Mouse (Mus musculus): ENCODE results near the gene Max.

Gene Max

DNA sequence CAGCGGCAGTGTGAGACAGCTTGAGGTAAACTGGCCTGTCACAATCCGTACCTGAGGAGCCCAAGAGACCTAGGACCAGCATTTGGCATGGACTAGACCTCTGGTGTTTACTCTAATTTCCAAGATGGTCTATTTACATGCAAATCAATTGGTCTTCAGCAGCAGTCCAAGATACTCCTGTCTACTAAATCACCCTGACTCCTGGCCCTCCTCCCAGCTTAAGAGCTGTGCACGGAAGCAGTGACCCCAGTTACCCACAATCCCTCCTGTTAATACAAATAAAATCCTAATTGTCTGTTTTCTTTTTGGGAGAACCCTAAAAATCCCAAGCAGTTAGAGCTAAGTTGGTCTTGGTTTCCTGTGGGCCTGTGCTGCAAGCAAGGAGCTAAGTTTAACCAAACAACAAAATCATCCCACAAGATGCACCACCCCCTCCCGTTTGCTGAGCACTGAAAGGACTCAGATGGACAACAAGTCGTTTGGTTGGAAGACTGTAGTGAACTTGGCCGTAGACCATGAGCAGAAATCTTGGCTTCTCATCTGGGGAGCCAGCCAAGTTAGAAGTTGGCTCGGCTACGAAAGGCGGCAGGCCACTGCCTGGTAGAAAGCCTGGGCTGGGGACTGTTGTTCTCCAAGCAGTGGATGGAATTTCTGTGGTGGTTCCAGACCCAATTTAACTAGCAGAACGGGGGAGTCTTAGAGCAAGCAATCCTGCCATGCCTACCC, 7.1 kb downstream of the Max start:
- no peak for DNase-seq (ENCODE audit: low read depth, low spot score)

DNA sequence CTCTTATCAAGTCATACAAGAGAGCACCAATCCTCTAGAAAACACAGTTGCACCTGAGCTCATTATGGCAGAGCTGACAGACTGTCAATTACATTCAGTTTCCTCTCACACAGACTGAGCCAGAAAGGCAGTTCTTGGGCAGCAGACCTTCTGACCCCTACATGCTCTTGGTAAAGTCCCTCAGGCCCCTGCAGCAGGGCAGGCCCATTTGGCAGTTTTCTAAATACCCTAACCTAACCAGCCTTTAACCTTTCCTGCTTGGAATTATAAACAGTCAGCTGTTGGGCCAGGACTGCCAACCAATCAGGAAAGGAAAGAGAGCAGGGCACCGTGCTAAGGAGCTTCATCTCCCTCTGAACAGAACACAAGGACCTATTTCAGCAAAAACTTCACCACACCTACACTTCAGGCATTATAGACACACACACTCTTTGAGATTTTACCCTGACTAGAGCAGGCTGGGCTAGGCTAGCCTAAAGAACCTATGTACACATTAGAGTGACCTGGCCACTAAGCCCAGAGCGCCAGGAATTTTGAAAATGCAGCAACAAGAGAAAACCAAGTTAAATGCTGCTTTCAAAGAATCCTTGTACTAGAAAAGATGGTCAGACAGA, 8.1 kb downstream of the Max start:
- DNase-seq (ENCODE audit: low read depth, low spot score) = no peak

DNA sequence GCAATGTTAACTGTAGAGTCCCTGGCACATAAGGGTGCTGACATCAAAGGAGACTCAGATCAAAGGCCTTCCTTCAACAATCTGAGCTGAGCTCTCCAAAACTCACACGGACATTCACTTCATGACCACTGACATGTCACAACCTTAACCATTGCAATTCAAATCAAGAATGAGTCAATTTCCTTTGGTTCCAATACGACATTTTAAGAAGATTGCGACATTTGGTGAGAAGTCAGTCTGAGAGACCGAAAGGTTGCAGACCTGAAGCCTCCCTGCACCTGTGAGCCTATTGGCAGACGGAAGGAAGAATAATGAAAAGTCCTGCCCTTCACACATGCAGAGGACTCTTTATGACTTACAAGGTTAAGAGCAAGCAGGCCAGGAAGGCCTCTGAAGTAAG, 11.7 kb downstream of the Max start:
- no peak for DNase-seq (ENCODE audit: low read depth, low spot score)

DNA sequence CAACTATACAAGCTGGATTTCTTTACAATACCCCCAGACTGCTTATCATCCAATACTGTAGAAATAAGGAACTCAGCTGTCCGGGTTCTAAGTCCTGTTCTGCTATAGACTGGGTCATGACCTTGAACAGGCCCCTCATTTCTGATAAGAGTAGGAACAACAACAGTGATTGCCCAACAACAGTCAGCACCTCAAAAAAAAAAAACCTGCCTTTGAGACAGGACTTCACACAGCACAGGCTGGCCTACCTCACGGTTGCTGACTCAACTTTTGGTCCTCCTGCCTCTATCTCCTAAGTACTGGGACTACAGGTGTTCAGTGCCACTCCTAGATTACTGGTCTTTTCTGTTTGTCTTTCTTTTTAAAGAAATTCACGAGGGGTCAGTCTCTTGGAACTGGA, 13.2 kb downstream of the Max start:
- DNase-seq (ENCODE audit: low read depth, low spot score) = no peak

DNA sequence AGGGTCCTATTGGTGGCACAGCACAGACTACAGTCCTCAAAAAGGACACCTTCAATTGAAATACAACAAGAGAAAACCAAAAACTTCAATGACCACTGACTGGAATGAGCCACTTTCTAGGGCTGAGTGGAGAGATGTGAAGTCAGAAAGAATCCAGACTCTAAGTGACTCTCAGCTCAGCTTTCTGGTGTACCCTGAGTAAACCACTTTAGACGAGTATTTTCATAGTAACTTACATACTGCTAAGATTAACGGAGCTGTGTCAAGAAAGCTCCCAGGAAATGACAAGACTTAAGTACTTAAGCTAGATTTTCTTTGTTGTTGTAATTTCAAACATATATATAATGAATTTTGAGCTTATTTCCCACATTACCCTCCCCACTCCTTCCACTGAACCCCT, 13.8 kb downstream of the Max start:
- no peak for DNase-seq (ENCODE audit: low read depth, low spot score)

DNA sequence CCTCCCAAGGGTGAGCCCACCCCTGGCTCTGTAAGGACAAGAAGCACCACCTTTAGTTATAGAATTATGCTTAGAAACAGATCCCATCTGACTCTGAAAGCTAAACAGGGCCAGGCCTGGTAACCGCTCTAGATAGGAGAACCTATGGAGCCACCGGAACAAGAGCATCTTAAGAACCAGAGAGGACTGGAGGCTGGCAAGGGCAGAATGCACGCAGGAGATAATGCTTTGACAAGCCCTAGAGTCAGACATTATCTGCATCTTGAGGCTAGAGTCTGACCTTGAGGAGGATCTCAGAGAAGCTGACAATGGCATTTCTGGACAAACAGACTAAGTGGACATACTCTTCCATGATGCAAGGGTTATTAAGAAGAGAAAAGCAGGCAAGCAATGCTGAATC, 14.5 kb downstream of the Max start:
- DNase-seq (ENCODE audit: low read depth, low spot score) = no peak

DNA sequence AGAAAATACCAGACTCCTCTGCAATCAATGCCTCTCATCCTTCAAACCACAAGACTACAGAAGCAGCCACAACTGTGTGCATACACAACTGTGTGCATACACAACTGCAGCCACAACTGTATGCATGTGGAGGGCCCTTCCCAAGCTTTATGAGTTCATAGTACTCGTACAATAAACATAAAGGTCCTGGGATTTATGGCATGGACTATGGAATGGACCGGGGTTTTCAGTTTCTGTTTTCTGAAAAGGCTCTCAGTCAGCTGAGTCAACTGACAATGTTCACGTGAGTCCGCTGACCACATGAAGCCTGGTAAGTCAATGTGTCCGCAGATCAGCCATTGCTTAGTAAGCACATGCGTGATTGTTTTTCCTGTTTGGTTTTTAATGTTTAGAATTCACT, 18.5 kb downstream of the Max start:
- no peak for DNase-seq (ENCODE audit: low read depth, low spot score)

DNA sequence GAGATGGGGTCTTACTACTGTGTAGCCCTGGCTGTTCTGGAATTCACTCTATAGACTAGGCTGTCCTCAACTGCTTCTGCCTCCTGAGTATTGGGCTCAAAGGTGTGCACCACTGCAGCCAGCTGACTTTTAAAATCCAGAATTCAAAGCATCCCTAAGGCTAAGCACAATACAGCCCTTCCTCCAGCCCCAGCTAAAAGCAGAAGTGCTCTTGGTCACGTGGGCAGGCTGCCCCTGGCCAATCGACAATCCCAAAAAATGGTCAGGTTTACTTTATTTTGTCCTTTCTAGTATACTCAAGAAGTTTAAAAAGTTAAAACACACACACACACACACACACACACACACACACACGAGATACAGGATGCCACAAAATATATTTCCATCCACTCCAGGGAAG, 19.0 kb downstream of the Max start:
- no peak for DNase-seq (ENCODE audit: low read depth, low spot score)

DNA sequence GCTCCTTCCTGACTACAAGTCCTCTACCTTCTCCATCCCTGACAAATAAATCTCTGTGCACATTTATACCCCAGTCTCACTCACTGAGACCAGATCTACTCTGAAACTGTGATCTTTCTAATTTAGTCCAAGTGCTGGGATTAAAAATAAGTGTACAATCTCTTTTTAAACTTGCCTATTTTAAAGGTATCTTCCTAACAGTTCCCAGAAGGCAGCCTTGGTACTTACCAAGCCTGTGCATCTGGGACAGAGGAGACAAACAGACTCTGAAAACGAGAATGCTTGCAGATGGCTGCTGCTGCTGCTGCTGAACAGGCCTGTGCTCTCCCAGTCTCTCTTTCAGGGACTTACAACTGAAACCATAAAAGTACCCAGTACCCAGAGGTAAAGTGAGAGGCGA, 19.5 kb downstream of the Max start:
- no peak for DNase-seq (ENCODE audit: low read depth, low spot score)

DNA sequence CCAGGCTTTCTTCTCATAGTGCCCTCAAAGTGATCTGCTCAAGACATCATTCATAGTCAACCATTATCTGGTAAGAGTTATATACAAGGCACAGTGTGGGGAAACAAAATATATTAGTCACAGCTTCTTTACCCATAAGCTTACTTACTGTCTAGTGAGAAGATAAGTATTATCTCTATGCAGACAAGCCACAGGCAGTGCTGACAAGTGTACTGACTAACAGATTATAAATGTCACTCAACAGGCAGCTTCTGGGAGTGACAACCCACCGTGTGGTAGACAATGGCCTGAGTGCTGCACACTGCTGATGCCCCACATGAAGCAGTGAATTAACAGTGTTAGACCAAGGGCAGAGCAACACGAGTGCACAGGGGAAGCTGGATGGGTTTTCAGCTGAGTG, 20.5 kb downstream of the Max start:
- DNase-seq (ENCODE audit: low read depth, low spot score) = no peak

DNA sequence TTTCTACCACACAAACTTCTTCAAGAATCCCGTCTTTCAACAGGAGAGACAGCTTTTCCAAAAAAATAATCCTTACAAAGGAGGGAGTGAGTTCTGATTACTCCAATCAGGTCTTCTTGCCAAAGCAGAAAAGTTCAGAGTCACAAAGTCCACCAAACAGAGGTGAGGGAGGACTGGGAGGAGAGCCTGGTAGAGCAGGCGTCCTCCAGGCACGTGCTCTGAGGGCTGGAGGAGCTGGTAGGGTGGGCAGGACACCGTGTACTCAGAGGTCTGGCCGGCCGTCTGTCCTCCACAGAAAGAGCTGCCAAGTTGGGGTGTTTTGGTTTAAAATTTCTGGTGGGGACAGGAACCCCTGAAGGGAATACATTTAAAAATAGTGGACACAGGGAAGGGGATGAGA, 24.0 kb downstream of the Max start:
- no peak for DNase-seq (ENCODE audit: low read depth, low spot score)

DNA sequence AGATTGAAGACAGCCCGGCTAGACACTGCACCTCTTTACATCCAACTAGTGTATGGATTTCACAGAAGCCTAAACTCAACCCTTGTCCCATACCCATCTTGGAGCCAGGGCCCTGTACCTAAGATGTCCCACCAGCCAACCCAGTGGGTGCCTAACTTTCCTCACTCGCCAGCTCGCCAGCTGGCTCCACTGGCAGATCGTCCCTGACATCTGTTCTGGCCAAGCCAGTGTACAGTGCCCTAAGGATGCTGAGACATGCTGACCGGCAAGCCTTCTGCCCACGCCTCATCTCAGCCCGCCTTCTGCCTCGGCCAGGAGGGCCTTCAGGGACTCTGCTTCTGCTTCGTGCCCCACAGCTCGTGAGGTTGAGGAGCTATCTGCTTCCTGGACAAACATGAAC, 25.8 kb downstream of the Max start:
- DNase-seq (ENCODE audit: low read depth, low spot score) = no peak

DNA sequence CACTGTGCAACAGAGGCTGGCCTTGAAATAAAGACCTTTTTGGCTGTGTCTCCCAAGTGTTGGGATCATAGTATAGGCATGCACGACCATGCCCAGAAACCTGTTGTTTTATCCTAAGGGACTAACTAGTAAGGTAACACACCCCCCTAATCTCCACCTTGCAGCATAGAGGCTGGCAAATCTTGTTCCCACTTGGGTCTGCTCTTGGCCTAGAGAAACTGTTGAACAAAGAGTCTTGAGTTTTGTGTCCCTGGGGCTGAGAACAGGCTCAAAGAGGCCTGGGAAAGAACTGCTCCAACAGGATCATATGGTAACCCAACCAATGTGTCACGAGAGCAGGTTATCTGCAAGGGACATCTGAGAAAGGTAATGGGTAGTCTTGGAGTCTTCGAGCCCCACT, 27.6 kb downstream of the Max start:
- no peak for DNase-seq (ENCODE audit: low read depth, low spot score)

DNA sequence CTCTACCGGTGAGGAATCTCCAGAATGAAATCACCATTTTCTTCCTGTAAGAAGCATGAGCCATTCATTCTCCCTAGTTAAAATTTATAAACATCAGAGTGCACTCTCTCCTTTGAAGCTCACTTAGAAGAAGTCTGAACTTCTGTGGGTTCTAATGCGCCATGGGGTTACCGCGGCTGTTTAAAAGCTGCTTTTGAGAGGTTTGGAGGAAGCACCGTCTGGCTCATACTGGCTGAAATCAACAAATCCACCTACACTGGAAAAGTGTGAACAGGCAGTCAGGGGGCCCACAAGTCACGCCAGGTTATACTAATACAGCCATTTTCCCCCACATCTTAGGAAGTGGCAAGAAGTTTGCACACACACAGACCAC, 29.3 kb downstream of the Max start:
- DNase-seq (ENCODE audit: low read depth, low spot score) = no peak

DNA sequence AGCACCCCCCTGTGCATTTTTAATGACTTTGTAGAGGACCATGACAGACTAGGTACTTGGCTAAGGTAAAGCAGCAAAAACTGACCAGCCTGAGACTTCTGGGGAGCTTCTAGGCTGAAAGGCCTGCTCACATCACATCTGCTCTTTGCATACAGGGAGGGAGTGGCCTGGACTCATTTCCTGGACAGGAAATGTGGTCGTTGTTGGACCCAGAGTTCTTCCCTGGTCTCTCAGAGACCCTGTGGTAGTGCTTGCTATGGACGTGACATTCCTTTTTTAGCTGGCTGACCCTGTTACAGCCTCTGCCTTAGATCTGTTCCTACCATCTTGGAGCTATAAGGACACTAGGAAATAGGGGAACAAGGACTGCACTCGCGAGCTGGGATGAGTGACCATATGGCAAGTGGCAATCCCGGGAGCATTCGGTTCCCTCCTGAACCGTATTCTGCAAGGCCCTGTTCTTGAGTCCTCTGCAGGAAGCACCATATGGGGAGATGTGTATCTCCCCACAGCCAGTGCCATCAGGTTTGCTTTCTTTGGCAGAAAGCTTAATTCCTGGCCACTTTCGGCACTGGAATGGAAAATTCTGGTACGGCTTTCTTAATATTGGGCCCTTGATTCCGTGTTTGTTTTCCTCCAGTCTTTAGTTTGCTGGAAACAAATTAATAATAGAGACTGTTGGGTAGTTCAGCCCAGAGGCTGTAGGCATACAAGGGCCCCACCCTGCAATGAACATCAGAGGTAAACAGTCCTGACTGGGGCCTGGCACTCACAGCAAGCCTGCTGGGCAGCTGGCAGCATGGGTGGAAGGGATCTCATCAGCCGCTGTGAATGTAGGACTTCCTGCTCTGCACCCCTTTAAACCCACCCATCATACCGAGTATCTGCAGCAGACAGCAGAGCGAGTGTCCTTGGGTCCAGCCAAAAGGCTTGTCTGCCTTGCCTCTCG, 30.0 kb downstream of the Max start:
- no peak for DNase-seq (ENCODE audit: low read depth, low spot score)

DNA sequence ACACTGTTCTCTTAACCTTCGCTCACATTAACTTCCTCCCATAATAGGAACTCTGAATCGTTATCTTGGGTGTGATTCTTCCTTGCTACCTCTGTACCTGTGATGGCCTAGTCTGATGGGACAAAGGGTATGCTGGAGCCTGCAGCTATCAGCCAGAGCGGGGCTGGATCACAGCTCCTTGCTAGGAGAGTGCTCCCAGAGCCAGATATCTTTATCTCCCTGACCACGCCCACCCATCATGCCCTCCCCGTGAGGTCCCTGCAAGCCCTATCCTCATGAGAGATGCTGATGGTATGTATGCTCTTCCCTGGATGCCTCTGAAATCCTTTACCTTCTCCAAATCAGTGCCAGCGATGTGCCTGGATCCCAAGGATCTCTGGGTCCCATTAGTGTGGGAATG, 31.8 kb downstream of the Max start:
- DNase-seq (ENCODE audit: low read depth, low spot score) = no peak

DNA sequence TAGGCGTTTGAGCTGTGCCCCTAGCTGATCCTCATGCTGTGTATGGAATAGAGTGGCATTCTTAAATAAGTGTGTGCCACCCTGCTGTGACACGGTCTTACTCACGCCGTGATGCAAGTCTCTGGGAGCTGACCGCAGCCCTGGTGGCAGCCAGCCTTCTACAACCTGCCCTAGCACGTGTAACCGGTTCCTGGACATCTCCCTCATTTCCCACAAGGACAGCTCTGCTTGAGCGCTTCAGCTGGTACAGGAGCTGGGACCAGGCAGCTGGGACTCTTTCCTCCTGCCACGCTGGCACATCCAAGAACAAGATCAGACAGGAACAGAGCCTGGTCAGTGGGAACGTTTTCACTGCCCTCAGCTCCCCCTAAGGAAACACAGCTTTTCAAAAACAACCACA, 34.5 kb downstream of the Max start:
- no peak for DNase-seq (ENCODE audit: low read depth, low spot score)

DNA sequence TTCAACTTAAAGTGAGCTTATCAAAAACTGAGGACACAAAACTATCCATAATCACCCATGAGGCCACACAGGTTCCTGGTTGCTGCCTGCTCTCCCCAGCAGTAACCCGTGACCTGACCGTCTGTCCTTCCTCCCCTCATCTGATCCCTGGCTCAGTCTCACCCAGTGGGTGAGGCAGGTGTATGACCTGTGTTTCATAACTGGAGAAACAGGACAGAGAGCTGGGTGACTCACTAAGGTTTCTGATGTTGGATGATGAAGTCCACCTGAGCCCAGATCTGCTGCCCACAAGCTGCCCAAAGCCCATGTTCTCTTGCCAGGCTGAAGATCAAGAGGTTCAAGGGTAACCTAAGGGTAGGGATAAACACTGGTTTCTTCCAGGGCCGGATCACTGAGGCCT, 35.0 kb downstream of the Max start:
- no peak for DNase-seq (ENCODE audit: low read depth, low spot score)

DNA sequence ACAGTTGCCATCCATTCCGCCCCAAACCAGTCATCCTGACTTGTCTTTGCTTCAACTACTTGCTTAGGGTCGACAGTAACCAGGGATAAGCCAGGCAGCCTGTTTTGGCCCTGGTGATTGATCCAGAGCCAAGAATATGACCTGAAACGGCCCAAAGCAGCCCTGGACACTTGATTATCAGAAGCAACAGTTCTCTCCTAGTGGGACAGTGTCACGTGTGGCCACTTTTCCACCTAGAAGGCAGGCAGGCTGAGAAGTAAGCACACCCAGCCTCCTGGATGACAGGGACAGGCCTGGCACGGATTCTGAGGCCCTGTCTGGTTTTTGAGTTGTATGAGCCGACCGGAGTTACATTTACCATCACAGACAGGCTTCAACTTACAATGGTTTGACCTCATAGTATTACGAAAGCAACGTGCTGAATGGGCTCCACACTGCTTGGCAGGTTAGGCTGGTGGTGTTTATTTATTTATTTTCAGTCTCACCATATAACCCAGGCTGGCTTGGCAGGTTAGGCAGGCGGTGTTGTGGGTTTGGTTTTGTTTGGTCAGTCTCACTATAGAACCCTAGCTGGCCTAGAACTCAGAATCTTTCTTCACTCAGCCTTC, 35.6 kb downstream of the Max start:
- DNase-seq (ENCODE audit: low read depth, low spot score) = no peak

DNA sequence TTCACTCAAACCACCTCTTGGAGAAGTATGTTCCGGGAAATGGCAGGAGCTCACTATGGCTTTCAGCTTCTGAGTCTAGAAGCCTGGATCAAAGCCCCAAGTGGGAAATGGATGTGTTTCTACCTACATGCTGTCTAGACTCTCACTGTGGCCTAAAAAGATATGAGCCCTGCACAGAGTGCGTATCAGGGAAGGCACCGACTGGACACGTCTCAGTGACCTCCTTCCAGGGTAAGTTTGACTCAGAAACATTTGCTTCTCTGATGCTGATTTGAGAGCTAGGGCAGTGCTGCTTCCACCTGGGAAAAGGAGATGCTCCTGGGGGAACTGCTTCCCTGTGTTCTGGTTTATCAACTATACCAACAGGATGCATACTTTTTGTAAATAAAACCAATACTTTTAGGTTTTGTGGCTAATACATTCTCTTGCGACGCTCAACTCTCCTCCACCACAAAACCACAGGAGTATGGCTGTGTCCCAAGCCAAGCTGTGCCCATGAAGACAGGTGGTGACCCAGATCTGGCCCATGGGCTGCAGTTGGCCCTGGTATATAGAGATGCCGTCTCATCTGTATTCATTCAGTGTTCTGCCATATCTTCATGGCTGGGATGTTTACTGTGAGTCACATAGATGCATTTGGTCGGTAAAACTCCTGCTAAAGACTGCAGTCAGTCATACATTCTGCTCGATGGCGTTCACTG, 36.9 kb downstream of the Max start:
- no peak for DNase-seq (ENCODE audit: low read depth, low spot score)

DNA sequence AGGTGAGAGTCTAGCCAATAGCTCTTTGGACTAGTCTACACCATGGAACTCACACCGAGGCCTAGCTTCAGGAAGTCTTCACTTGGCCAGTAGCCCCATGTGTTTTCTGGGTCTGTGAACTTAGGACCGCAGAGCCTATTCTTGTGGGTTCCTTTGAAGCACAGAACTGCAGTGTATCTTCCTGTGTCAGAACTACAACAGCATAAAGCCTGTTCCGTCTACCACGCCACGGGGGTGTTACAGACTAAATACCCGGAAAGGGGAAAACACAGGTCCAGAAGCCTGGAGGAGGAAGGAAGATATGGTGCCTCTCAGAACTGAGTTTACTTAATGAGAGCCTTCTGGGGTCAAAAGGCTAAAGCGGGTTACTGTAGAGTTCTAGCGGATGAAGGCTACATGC, 38.9 kb downstream of the Max start:
- no peak for DNase-seq (ENCODE audit: low read depth, low spot score)

DNA sequence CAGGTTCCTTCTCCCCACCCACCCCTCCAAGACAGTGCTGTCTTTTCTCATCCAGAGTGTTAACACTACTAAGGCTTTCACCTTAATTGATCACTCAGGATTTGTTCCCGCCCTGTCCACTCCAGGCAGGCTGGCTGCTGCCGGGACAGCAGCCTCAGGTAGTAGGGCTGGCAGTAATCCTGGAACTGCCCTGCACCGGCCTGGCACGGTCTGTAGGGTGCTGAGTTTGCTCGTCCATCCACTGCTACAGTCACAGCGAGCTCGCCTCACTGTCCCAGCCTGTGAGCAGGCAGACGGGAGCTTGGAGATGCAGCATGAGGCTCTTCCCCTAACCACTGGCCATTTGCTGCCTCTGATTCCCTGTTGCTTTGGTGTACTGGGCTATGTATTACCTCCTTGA, 41.0 kb downstream of the Max start:
- no peak for DNase-seq (ENCODE audit: low read depth, low spot score)

Data from forelimb bud, embryonic 11.5 days (tissue).